Mouse (Mus musculus) ES-Bruce4 (cell line): ENCODE measurements at regions not wholly inside any gene's neighbourhood (a gene's known extent, or its start where the extent isn't known, plus 50 kb on each side); places are given as distances from the start of the nearest gene placed in this dataset.

Experiments
- CTCF ChIP-seq: IDR thresholded peaks from one replicate; pipeline ENCODE4 v1.8.1; 2011; ENCODE audit warnings: low read depth, low read length
- EP300 ChIP-seq: IDR thresholded peaks from 2 replicates; pipeline ENCODE4 v1.6.1; 2011; ENCODE audit warnings: low read depth, low read length; ENCODE audit not compliant: insufficient read depth

GRCm38 (mm10) chr7:129800461-129800867 lies 208.8 kb downstream of the Wdr11 start:
- TF ChIP-seq CTCF (no peak), EP300 (no peak)
